Mouse (Mus musculus): ENCODE data around the gene Slc4a11. TPM values are rescaled to one million over a fixed set of nuclear protein-coding genes. Genes with fewer than 3 reads are reported as not detected.

Gene Slc4a11
- total and polyA plus RNA-seq, 3 experiments: 0.02 to 0.66 TPM; not detected in 1

DNA sequence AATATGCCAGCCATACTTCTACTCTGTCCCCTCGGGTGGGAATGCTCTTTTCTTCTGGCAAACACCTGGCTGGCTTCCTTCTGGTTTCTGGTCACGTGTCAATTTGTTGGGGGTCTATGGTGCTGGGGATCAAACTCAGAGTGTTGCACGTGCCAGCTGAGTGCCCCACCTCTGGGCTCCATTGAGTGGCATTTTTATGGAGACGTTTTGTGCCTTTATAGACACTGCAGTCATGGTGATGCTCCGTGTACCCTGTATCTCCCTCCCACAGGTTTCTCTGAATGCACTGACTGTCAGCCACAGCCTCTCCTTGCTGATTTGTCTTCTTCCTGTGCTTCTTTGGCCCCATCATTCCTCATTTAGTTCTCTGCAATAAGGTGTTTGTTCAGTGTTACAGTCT lies 34.5 kb upstream of the Slc4a11 start:
- no peaks in the 10 kb centered on the region for H3K9me3 ChIP-seq (replicated peaks)
- ATAC-seq (ENCODE audit: extremely low read depth, insufficient number of reproducible peaks, low FRiP score, poor library complexity, severe bottlenecking): no peak
- no peaks in the 10 kb centered on the region for H3K27me3 ChIP-seq (ENCODE audit: insufficient read depth, low read length)
- no peaks in the 10 kb centered on the region for H3K4me1 ChIP-seq (ENCODE audit: insufficient read depth, low read depth, low read length)
- no peak for DNase-seq (ENCODE audit: low spot score)
- H3K4me3 ChIP-seq (ENCODE audit: low read depth, low read length): no peak overlapping the region
- TF ChIP-seq CTCF (IDR thresholded peaks at IDR 0.05; ENCODE audit: low read depth, low read length) (no peak), GATA1 (IDR thresholded peaks at IDR 0.05; ENCODE audit: borderline replicate concordance, low read length) (no peak)
- peaks cover 8% of the 10 kb centered on the region for H3K36me3 ChIP-seq (replicated peaks)

DNA sequence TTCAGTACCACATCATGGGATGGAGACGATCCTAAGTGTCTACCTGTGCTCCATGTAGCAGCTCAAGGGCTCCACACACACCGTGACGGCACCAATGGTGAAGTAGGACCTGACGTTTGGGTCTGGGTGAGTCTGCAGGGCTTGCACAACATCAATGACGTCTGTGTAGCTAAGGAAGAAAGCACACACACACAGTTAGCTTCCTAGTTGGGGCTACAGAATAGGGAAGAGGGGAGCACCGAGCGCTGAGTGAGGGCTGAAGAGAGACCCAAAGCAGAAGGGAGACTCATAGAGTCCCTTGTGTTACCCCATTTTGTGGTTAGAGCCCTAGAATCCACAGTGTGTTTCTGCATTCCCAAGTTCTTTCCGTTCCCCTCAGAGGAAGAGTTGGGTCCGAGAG lies 33.4 kb upstream of the Slc4a11 start:
- TF ChIP-seq GATA2 (IDR thresholded peaks at IDR 0.05; ENCODE audit: borderline replicate concordance, low read depth, low read length) (no peak), GATA1 (IDR thresholded peaks at IDR 0.05; ENCODE audit: borderline replicate concordance, low read length) (no peak)
- no peaks in the 10 kb centered on the region for H3K4me1 ChIP-seq (ENCODE audit: insufficient read depth, low read depth, low read length)
- H3K27me3 ChIP-seq (ENCODE audit: insufficient read depth, low read length): no peaks in the 10 kb centered on the region; the same call in 1 of the 2 replicates
- H3K9me3 ChIP-seq (replicated peaks): no peaks in the 10 kb centered on the region
- H3K4me3 ChIP-seq (ENCODE audit: low read depth, low read length): no peak overlapping the region
- peaks cover 10% of the 10 kb centered on the region for H3K36me3 ChIP-seq (replicated peaks)
- DNase-seq (ENCODE audit: low spot score) (no peak), ATAC-seq (ENCODE audit: extremely low read depth, insufficient number of reproducible peaks, low FRiP score, poor library complexity, severe bottlenecking) (no peak)

DNA sequence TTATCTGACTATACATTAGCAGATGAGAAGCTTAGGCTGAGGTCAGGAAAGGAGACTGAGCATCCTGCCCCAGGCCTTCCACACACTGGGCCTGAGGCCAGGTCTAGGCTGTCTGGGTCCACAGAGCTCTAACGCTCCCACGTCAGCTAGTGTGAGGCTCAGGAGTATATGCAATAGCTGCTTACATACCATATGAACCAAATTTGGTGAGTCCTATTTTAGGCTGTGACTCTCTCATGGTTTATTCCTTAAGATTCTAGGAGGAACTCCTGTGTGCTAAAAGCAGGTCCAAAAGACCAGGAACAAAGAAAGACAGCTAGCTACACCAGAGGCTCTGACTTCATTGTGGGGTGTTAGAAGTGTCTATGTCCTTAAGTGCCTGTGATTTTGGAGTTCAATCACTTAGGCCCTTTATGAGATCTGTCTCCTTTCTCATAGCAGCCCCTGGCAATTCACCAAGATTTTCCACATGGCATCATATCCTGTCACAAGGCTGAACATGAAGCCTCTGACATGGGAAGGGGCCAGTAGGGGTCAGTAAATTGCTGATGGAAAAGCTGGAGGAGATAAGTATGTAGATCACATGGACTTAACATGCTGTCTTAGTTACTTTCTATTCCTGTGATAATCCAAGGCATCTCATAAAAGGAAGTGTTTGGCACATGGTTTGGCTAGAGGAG lies 31.7 kb upstream of the Slc4a11 start:
- DNase-seq (ENCODE audit: low spot score) (no peak), ATAC-seq (ENCODE audit: extremely low read depth, insufficient number of reproducible peaks, low FRiP score, poor library complexity, severe bottlenecking) (no peak)
- Histone ChIP-seq H3K27me3 (ENCODE audit: insufficient read depth, low read length) (no peaks in the 10 kb centered on the region; the same call in 1 of the 2 replicates), H3K36me3 (replicated peaks) (peaks cover 10% of the 10 kb centered on the region), H3K9me3 (replicated peaks) (no peaks in the 10 kb centered on the region), H3K4me1 (ENCODE audit: insufficient read depth, low read depth, low read length) (no peaks in the 10 kb centered on the region), H3K4me3 (ENCODE audit: low read depth, low read length) (no peak overlapping the region)
- TF ChIP-seq CTCF (IDR thresholded peaks at IDR 0.05; ENCODE audit: low read depth, low read length) (no peak), TAL1 (conservative IDR thresholded peaks at IDR 0.05; ENCODE audit: low read depth, low read length) (no peak), POLR2AphosphoS5 (IDR thresholded peaks at IDR 0.05; ENCODE audit: insufficient replicate concordance, low read depth, low read length) (no peak), GATA2 (IDR thresholded peaks at IDR 0.05; ENCODE audit: borderline replicate concordance, low read depth, low read length) (no peak), GATA1 (IDR thresholded peaks at IDR 0.05; ENCODE audit: borderline replicate concordance, low read length) (no peak)

DNA sequence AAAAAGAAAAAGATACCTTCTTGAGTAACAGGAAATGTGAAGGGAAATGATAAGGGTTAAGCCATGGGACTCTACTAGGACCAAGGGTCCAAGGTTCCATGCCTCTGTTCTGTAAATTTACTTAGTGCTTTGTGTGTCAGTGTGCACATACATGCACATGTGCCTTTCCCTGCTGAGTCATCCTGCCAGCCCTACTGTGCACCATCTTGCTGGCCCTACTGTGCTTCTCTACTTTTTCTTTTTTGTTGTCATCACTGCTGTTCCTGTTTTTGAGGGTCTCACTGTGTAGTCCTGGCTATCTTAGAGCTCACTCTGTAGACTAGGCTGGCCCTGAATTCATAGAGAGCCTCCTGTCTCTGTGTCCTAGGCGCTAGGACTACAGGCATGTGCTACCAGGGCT lies 30.4 kb upstream of the Slc4a11 start:
- Histone ChIP-seq H3K27me3 (ENCODE audit: insufficient read depth, low read length) (no peaks in the 10 kb centered on the region; the same call in 1 of the 2 replicates), H3K36me3 (replicated peaks) (peaks cover 10% of the 10 kb centered on the region), H3K4me1 (ENCODE audit: insufficient read depth, low read depth, low read length) (no peaks in the 10 kb centered on the region), H3K4me3 (ENCODE audit: low read depth, low read length) (no peak overlapping the region), H3K9me3 (replicated peaks) (no peaks in the 10 kb centered on the region)
- DNase-seq (ENCODE audit: low spot score) (no peak), ATAC-seq (ENCODE audit: extremely low read depth, insufficient number of reproducible peaks, low FRiP score, poor library complexity, severe bottlenecking) (no peak)
- no peak for TF ChIP-seq CTCF (IDR thresholded peaks at IDR 0.05; ENCODE audit: low read depth, low read length)
- no peak for TF ChIP-seq TAL1 (conservative IDR thresholded peaks at IDR 0.05; ENCODE audit: low read depth, low read length)
- TF ChIP-seq POLR2AphosphoS5 (IDR thresholded peaks at IDR 0.05; ENCODE audit: insufficient replicate concordance, low read depth, low read length): no peak
- TF ChIP-seq GATA1 (IDR thresholded peaks at IDR 0.05; ENCODE audit: borderline replicate concordance, low read length): no peak
- TF ChIP-seq GATA2 (IDR thresholded peaks at IDR 0.05; ENCODE audit: borderline replicate concordance, low read depth, low read length): no peak

DNA sequence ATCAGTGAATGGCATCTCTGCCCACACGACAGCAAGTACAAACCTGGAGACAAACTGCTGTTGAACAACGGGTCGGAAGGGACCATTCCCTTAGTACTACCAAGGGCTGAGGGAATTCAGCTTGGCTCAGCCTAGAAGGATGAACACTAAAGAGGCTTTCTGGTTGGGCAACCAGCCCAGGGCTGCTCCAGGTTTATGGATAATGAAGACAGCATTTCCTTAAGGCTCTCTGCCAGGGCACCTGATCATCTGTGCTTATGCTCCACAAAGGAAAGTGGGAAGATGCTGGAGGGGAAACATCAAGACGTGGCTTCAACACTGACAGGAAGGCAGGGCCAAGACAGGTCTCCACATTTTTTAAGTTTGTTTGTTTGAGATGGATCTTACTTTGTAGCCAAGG lies 27.1 kb upstream of the Slc4a11 start:
- Histone ChIP-seq H3K4me1 (ENCODE audit: insufficient read depth, low read depth, low read length) (no peaks in the 10 kb centered on the region), H3K36me3 (replicated peaks) (peaks cover 6% of the 10 kb centered on the region), H3K9me3 (replicated peaks) (no peaks in the 10 kb centered on the region), H3K4me3 (ENCODE audit: low read depth, low read length) (no peak overlapping the region), H3K27me3 (ENCODE audit: insufficient read depth, low read length) (no peaks in the 10 kb centered on the region; the same call in 1 of the 2 replicates)
- no peak for TF ChIP-seq TAL1 (conservative IDR thresholded peaks at IDR 0.05; ENCODE audit: low read depth, low read length)
- TF ChIP-seq CTCF (IDR thresholded peaks at IDR 0.05; ENCODE audit: low read depth, low read length): no peak
- no peak for TF ChIP-seq GATA1 (IDR thresholded peaks at IDR 0.05; ENCODE audit: borderline replicate concordance, low read length)
- no peak for TF ChIP-seq POLR2AphosphoS5 (IDR thresholded peaks at IDR 0.05; ENCODE audit: insufficient replicate concordance, low read depth, low read length)
- no peak for TF ChIP-seq GATA2 (IDR thresholded peaks at IDR 0.05; ENCODE audit: borderline replicate concordance, low read depth, low read length)
- ATAC-seq (ENCODE audit: extremely low read depth, insufficient number of reproducible peaks, low FRiP score, poor library complexity, severe bottlenecking) (no peak), DNase-seq (ENCODE audit: low spot score) (no peak)

DNA sequence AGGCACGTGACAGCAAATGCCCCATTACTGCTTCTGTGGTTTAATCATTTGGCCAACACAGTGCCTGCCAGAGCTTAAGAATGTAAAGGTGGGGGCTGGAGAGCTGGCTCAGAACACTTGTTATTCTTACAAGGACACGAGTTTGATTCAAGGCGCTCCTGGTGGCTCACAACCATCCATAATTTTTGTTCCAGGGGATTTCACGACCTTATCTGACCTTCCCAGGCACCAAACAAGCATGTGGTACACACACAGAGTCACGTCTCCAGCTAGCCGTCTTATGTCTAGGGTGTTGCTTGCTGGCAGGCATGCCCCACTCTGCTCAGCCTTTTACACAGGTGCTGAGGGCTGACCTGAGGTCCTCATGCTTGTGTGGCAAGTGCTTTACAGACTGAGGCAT lies 20.6 kb upstream of the Slc4a11 start:
- Histone ChIP-seq H3K4me3 (ENCODE audit: low read depth, low read length) (no peak overlapping the region), H3K4me1 (ENCODE audit: insufficient read depth, low read depth, low read length) (peaks cover 8% of the 10 kb centered on the region), H3K36me3 (replicated peaks) (no peaks in the 10 kb centered on the region), H3K27me3 (ENCODE audit: insufficient read depth, low read length) (no peaks in the 10 kb centered on the region), H3K9me3 (replicated peaks) (no peaks in the 10 kb centered on the region)
- ATAC-seq (ENCODE audit: extremely low read depth, insufficient number of reproducible peaks, low FRiP score, poor library complexity, severe bottlenecking) (no peak), DNase-seq (ENCODE audit: low spot score) (no peak)
- TF ChIP-seq GATA1 (IDR thresholded peaks at IDR 0.05; ENCODE audit: borderline replicate concordance, low read length): no peak
- no peak for TF ChIP-seq GATA2 (IDR thresholded peaks at IDR 0.05; ENCODE audit: borderline replicate concordance, low read depth, low read length)
- no peak for TF ChIP-seq TAL1 (conservative IDR thresholded peaks at IDR 0.05; ENCODE audit: low read depth, low read length)
- no peak for TF ChIP-seq CTCF (IDR thresholded peaks at IDR 0.05; ENCODE audit: low read depth, low read length)
- no peak for TF ChIP-seq POLR2AphosphoS5 (IDR thresholded peaks at IDR 0.05; ENCODE audit: insufficient replicate concordance, low read depth, low read length)

Data from G1E (cell line).